Mouse (Mus musculus) erythroblast, embryonic 14.5 days (primary cell): ENCODE results near the gene Lsp1.

ENCODE experiments used
- GATA1 ChIP-seq: IDR thresholded peaks from 2 replicates; pipeline ENCODE4 v1.6.1; 2012; ENCODE audit warnings: low read length, inconsistent platforms, mixed read lengths
- TAL1 ChIP-seq: IDR thresholded peaks from 3 replicates; pipeline ENCODE4 v1.6.1; 2012; ENCODE audit warnings: low read length, inconsistent platforms, mixed read lengths

GRCm38 (mm10) chr7:142506501-142506900 lies 45.9 kb downstream of the Lsp1 start:
- TF ChIP-seq GATA1 (no peak), TAL1 (no peak)
